Mouse (Mus musculus) thymus, adult 2 months (tissue): Measurements from ENCODE around the gene Fam3a.

ENCODE experiments used
- CTCF ChIP-seq: fragments of 200-500 bp; IDR thresholded peaks from 2 replicates; pipeline ENCODE4 v1.5.1; 2012; ENCODE audit warnings: mild to moderate bottlenecking, control low read depth, low read length, moderate library complexity, borderline replicate concordance; ENCODE audit not compliant: control insufficient read depth, poor library complexity, insufficient read depth; ENCODE audit errors: extremely low read depth
- POLR2A ChIP-seq: fragments of 200-500 bp; IDR thresholded peaks from 2 replicates; pipeline ENCODE4 v1.6.1; 2012; ENCODE audit warnings: mild to moderate bottlenecking, low read length, control low read depth, moderate library complexity; ENCODE audit not compliant: control insufficient read depth, poor library complexity, insufficient read depth; ENCODE audit errors: extremely low read depth

DNA sequence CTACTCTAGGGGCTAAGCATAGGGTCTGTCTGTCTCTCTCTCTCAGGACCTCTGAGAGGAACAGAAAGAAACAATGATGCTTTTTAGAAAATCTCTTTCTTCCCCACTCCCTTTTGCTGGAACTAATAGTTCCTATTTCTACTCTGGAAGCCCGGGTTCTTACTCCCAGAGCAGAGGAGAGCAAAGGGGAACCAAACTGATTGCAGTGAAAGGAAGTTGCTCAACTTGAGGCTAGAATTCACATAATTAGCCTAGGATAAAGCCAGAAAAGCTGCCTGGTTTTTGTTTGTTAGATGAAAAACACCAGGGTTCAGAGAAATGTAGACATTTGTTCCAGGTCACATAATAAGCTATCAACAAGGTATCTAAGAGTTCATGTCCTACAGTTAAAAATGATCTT lies 33.2 kb upstream of the Fam3a start:
- no peak for TF ChIP-seq POLR2A
- TF ChIP-seq CTCF = no peak
